Mouse (Mus musculus) induced T-regulatory cell, adult 2 months (primary cell): ENCODE measurements around the gene 1700001K19Rik.
"Not testable (repeated sequence)": the region's sequence is repeated elsewhere in the genome, so short reads cannot be mapped to it uniquely, and the experiment has no call there.

Source experiments
- DNase-seq: peaks from one replicate; pipeline ENCODE4 v3.0.0-alpha.2; 2012; ENCODE audit warnings: low read depth

The 1700001K19Rik gene

GRCm38 (mm10) chr12:110682561-110683299, at the start of gene 1700001K19Rik:
TSS of gene 1700001K19Rik (minus strand) at chr12:110682619.
- no peak for DNase-seq

GRCm38 (mm10) chr12:110726428-110726827, 44.0 kb upstream of the 1700001K19Rik start:
- no peak for DNase-seq

GRCm38 (mm10) chr12:110725489-110725888, 43.1 kb upstream of the 1700001K19Rik start:
- no peak for DNase-seq

GRCm38 (mm10) chr12:110725051-110725450, 42.6 kb upstream of the 1700001K19Rik start:
- no peak for DNase-seq

- DNase-seq: no peak
These were observed 33.6 kb upstream of the 1700001K19Rik start for GRCm38 (mm10) chr12:110716004-110716403.

- no peak for DNase-seq
These were observed 31.8 kb upstream of the 1700001K19Rik start for GRCm38 (mm10) chr12:110714215-110714614.

- DNase-seq: peak; percentile 54
These were observed 31.4 kb upstream of the 1700001K19Rik start for GRCm38 (mm10) chr12:110713784-110714183.

- no peak for DNase-seq
These were observed 28.9 kb upstream of the 1700001K19Rik start for GRCm38 (mm10) chr12:110711270-110711669.

GRCm38 (mm10) chr12:110707451-110707850, 25.0 kb upstream of the 1700001K19Rik start:
- no peak for DNase-seq

- DNase-seq: peak; percentile 46
These were observed 24.2 kb upstream of the 1700001K19Rik start for GRCm38 (mm10) chr12:110706337-110707231.

- not testable (repeated sequence) for DNase-seq
These were observed 23.0 kb upstream of the 1700001K19Rik start for GRCm38 (mm10) chr12:110705419-110705818.

- DNase-seq: no peak
These were observed 21.3 kb upstream of the 1700001K19Rik start for GRCm38 (mm10) chr12:110703682-110704081.

- DNase-seq: peak; percentile 88
These were observed 20.6 kb upstream of the 1700001K19Rik start for GRCm38 (mm10) chr12:110703008-110703471.

- no peak for DNase-seq
These were observed 20.1 kb upstream of the 1700001K19Rik start, which contains the start of gene Hsp90aa1 for GRCm38 (mm10) chr12:110702556-110702955. TSS of gene Hsp90aa1 (minus strand) at chr12:110702728.

GRCm38 (mm10) chr12:110701363-110701762, 18.9 kb upstream of the 1700001K19Rik start:
- DNase-seq: peak; percentile 27

- no peak for DNase-seq
These were observed 18.3 kb upstream of the 1700001K19Rik start for GRCm38 (mm10) chr12:110700730-110701129.

GRCm38 (mm10) chr12:110699171-110699547, 16.7 kb upstream of the 1700001K19Rik start:
- no peak for DNase-seq

GRCm38 (mm10) chr12:110698523-110699170, 16.2 kb upstream of the 1700001K19Rik start:
- DNase-seq: peak; percentile 52

GRCm38 (mm10) chr12:110698080-110698479, 15.7 kb upstream of the 1700001K19Rik start:
- DNase-seq: no peak

- no peak for DNase-seq
These were observed 15.0 kb upstream of the 1700001K19Rik start for GRCm38 (mm10) chr12:110697457-110697856.

GRCm38 (mm10) chr12:110696975-110697400, 14.6 kb upstream of the 1700001K19Rik start:
- no peak for DNase-seq
